Mouse (Mus musculus): ENCODE measurements at regions not wholly inside any gene's neighbourhood (a gene's known extent, or its start where the extent isn't known, plus 50 kb on each side); places are given as distances from the start of the nearest gene placed in this dataset.
A peak's percentile ranks its signal among the peaks of the same experiment; 100 is the strongest.
"Not testable (repeated sequence)": the region's sequence is repeated elsewhere in the genome, so short reads cannot be mapped to it uniquely, and the experiment has no call there.

- no peak for DNase-seq (ENCODE audit: low read depth, low spot score)
Observed at GRCm38 (mm10) chr16:79313301-79313700, 222.4 kb upstream of the Tmprss15 start.

GRCm38 (mm10) chr16:79312702-79313101 is 221.8 kb upstream of the Tmprss15 start:
- DNase-seq (ENCODE audit: low read depth, low spot score): no peak

- no peak for DNase-seq (ENCODE audit: low read depth, low spot score)
Observed at GRCm38 (mm10) chr16:79308541-79308940, 217.6 kb upstream of the Tmprss15 start.

- DNase-seq (ENCODE audit: low read depth, low spot score): not testable (repeated sequence)
Observed at GRCm38 (mm10) chr16:79296621-79297020, 205.7 kb upstream of the Tmprss15 start.

- no peak for DNase-seq (ENCODE audit: low read depth, low spot score)
Observed at GRCm38 (mm10) chr16:79279006-79279405, 188.1 kb upstream of the Tmprss15 start.

GRCm38 (mm10) chr16:79256525-79256924 is 165.6 kb upstream of the Tmprss15 start:
- no peak for DNase-seq (ENCODE audit: low read depth, low spot score)

GRCm38 (mm10) chr16:79256084-79256483 is 165.2 kb upstream of the Tmprss15 start:
- no peak for DNase-seq (ENCODE audit: low read depth, low spot score)

- no peak for DNase-seq (ENCODE audit: low read depth, low spot score)
Observed at GRCm38 (mm10) chr16:79240857-79241491, 150.1 kb upstream of the Tmprss15 start.

GRCm38 (mm10) chr16:79240191-79240590 is 149.3 kb upstream of the Tmprss15 start:
- DNase-seq (ENCODE audit: low read depth, low spot score): no peak

GRCm38 (mm10) chr16:79191196-79191595 is 100.3 kb upstream of the Tmprss15 start:
- DNase-seq (ENCODE audit: low read depth, low spot score): no peak

- no peak for DNase-seq (ENCODE audit: low read depth, low spot score)
Observed at GRCm38 (mm10) chr16:79186471-79186870, 95.6 kb upstream of the Tmprss15 start.

GRCm38 (mm10) chr16:79182474-79182873 is 91.6 kb upstream of the Tmprss15 start:
- DNase-seq (ENCODE audit: low read depth, low spot score): no peak

- no peak for DNase-seq (ENCODE audit: low read depth, low spot score)
Observed at GRCm38 (mm10) chr16:79177299-79177999, 86.6 kb upstream of the Tmprss15 start.

GRCm38 (mm10) chr16:79176832-79177243 is 85.9 kb upstream of the Tmprss15 start:
- no peak for DNase-seq (ENCODE audit: low read depth, low spot score)

- peak; percentile 33 for DNase-seq (ENCODE audit: low read depth, low spot score)
Observed at GRCm38 (mm10) chr16:79168193-79168592, 77.3 kb upstream of the Tmprss15 start.

- DNase-seq (ENCODE audit: low read depth, low spot score): no peak
Observed at GRCm38 (mm10) chr16:79142813-79143212, 51.9 kb upstream of the Tmprss15 start.

Data from retina, adult 2 months (tissue).